Mouse (Mus musculus) lung, postnatal 10 days (tissue): ENCODE results near the gene Nelfb.

Experiments used
- DNase-seq: peaks from one replicate; pipeline ENCODE4 v3.0.0; 2021

Gene Nelfb

DNA sequence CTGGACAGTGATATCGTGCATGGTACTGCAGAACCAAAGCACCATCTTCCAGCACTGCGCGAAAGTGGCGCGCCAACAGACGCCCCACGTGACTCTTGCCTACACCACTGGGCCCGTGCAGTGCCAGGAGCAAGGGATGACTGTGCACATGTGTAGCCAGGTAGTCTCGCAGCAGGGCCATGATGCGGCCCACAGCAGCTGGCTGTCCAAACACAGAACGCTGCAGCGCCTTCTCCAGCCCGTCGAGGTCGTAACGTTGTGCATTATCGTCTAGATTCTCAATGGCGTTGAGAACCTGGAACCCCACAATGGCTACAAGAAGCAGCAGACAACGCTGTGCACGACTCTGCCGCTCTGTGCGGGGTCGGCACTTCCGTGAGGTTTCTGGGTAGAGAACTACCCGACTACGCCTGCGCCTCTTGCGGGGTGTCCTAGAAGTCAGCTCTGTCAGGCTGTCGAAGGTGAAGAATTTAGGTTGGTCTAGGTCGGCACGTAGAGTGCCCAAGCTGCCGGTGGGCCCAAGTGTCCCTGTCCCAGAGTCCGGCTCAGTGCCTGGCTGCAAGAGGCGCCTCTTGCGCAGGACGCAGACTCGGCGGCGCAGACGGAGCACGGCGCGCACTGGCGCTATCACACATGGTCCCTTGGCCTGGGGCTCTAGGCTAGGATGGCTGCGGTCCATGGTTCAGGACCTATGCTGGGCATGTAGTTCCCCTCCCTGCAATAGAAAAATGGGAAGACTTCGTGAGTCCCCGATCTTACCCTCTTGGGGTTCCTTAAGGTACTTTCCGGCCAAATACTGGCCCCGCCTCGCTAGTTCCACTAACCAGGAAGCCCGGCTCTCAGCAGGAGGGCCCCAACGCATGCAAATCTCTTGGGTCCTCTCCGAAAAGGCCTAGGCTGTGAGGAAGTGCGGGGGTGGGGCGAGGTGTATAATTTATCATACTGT, 15.8 kb downstream of the Nelfb start:
- peak; percentile 83 for DNase-seq

DNA sequence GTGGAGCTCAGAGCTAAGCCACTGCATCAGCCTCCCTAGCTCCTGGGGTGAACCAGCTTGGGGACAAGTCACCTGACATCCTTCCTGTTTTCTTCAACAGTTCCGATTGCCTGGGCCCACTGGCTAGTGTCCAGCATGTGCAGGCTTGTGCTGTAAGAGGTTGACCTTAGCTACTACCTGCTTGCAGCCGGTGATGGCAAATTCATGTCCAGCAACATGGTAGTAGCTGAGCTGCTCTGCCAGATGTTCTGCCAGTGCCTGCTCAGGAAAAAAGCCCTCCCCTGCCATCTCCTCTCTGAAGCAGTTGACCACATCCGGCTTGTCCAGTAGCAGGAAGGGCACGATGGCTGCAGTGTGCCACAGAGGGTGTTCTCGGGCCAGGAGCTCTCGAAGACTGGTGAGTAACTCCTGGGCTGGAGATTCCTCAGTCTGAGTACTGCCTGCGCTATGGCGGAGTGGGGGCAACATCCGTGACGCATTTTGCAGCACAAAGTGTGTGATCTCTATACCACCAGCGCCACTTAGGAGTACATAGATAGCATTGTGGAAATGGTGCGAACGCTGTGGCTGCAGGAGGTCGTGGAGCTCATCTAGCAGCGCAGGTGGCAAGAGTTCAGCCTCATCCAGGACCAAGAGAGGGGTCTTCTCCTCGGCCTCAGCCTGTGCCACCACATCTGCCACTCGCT, 16.7 kb downstream of the Nelfb start:
- no peak for DNase-seq

DNA sequence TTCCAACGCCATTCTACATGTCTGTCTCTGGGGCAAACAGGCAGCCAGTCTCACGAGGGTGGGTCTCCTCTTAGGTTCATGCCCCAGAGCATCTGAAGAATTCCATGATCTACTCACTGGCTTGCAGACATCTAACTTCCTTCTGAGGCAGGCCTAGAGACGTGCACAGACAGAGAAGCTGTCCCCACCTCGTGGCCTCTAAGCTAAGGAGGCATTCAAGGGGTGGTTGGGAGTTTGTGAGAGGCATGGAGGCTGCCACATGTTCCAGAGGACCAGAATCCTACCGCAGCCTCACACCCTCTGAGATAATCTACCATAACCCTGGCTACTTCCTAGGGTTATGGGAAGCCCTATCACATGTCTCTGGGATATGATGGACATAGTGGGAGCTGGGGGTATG, 17.3 kb downstream of the Nelfb start:
- DNase-seq = no peak

DNA sequence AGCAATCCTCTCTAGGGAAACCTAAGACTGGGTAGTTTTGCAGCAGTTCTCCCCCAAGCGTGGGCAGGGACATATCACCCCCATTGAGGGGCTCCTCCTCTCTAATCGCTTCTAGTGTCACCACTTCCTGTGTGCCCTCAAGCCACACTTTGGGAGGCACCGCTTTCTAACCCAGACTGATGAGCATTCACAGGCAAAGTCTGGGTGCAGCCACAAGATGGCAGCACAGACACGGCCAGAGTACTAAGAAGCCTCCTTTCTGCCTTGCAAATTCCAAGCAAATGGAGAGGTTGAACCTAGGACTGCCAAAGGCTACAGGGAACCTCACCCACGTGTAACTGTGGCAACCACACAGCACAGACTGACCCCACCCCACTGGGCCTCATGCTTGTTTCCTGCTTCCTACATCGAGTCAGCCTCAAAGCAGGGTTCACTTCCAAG, 17.9 kb downstream of the Nelfb start:
- DNase-seq = peak; percentile 91

DNA sequence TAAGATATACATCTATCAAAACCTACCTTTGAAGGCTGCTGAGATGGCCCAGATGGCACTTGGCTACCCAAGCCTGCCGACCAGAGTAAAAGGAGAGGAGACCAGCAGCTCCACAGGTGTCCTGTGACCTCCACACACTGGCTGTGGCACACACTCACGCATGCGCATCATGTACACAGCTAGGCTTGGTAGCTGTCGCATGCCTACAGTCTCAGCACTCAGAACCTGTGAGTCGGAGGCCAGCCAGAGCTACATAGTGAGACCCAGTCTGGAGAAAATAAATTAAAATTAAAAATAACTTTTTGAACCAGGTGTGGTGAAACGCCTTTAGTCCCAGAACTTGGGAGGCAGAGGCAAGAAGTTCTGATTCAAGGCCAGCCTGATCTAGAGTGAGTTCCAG, 23.4 kb downstream of the Nelfb start:
- no peak for DNase-seq

DNA sequence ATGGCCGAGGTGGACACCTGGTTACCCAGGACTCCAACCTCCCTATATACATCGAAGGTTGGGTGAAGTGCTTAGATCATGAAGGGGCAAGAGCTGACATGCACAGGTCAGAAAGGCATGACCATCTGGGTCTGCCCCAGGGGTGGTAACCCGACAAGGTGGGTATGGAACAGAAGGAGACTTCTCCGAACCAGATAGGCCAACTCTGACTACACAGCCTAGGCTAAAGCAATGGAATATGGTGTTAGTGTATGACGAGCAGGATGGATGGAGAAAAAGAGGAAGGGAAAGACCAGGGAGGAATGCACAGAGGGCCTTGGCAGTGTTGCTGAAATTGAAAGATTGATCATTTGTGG, 24.7 kb downstream of the Nelfb start:
- no peak for DNase-seq

DNA sequence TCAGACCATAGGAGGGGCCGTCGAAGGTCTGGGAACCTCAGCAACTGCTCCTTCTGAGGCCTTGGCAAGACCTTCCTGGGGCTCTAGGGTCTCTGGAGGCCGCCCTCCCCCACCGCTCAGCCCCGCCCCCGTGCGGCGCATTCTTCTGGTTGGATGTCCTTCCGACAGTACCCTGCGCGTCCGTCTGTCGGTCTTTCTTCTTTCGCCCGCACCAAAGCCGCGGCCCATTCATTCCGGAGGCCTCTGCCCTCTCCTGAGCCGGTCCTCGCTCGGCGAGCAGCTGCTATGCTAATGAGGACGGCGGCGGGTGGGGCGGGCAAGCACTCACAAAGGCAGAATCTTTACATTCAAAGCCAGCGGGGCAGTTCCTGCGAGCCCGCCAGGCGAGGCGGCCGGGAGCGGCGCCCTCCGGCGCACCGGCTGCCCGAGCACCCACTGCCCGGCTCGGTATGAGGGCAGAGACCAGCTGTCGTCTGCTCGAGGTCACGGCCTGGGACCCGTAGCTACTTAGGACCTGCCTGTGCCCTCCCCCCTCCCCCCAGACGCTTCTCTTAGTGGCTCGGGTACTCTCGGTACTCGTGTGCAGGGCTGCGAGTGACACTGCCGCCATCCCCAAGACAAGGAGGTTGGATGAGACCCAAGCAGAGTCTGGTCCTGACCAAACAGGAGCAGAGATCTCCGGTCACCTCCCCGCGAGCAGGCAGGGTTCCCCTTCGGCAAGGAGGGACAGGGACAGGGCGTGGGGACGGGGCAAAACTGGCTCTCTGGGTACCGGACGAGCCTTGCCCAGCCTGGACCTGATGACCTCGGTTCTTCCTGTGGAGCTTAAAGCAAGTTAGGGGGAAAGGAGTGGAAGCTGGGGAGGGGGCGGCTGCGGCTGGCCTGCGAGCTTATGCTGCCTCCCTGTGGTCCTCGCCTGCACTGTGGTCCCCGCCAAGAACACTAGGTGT, 25.4 kb downstream of the Nelfb start:
- peak; percentile 70 for DNase-seq

DNA sequence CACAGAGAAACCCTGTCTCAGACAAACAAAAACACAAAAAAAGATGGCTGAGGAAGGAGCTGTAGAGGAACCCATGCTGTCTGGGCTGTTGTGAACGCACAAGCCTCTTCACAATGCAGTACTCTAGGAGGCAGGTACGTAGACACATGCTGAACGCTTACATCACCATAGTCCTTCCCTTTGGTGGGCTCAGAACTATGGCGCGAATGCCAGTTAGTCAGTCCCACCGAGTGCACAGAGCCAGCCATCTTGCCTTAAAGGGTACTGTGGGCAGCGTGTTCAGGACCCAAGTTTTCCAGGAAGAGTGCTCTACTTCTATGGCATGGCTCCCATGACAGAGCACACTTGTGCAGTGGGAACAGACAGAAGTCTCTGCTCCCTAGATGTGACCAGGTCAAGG, 26.8 kb downstream of the Nelfb start:
- DNase-seq = no peak

DNA sequence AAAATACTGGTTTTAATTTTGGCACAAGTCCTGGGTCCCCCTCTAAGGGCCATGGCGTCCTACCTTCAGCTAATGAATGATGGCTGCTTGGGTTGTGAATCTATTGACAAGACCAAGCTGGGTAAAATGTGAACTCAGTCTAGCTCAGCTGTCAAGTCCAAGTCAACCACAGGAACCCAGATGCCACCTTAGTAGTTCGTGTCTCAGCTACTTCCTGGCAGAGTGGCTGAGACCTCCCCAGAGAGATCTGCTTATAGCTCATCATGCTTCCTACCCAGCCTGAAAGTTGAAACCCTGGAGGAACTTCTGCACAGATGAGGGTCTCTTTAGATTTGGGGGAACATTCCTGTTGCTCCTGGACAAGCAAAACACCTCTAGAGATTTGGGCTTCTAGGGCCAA, 28.0 kb downstream of the Nelfb start:
- no peak for DNase-seq

DNA sequence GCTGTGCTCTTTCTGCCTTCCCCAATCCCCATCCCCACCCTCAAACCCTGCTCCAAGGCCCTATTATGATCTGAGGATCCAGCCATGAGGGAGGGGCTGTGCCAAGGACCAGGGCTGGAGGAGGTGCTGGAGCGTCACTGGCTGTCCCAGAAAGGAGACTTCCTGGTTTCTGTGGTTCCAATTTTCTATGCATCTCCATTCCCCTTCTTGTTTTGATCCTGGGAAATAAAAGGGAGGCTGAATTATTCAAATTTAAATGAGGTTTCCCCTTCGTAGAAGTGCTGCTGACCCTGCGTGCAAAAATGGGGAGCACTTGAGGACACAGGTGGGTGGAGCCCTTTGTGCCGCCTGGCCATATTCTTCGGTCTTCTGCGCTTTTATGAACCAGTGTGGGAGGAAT, 28.6 kb downstream of the Nelfb start:
- no peak for DNase-seq

DNA sequence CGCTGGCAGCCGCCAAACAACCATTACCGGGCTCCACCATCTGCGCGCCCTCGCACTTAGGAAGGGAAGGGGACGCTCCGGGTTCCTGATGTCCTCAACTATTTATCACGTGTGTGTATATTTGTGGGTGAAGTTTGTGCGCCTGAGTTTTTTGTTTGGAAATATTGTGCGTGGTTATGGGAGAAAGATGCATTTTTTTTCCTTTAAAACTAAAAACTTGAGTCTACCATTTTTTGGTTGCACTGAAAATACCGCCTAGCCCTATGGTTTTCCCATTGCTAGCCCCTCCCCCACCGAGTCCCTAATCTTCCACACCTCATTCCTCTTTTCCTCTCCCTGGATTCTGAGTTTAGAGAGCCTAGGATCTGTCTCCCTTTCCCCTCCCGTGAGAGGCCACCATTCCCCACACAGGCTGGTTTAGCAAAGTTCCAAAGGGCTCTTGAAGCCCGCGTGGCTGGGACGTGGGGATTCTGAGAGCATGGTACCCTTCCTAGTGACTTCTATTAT, 29.3 kb downstream of the Nelfb start:
- no peak for DNase-seq

DNA sequence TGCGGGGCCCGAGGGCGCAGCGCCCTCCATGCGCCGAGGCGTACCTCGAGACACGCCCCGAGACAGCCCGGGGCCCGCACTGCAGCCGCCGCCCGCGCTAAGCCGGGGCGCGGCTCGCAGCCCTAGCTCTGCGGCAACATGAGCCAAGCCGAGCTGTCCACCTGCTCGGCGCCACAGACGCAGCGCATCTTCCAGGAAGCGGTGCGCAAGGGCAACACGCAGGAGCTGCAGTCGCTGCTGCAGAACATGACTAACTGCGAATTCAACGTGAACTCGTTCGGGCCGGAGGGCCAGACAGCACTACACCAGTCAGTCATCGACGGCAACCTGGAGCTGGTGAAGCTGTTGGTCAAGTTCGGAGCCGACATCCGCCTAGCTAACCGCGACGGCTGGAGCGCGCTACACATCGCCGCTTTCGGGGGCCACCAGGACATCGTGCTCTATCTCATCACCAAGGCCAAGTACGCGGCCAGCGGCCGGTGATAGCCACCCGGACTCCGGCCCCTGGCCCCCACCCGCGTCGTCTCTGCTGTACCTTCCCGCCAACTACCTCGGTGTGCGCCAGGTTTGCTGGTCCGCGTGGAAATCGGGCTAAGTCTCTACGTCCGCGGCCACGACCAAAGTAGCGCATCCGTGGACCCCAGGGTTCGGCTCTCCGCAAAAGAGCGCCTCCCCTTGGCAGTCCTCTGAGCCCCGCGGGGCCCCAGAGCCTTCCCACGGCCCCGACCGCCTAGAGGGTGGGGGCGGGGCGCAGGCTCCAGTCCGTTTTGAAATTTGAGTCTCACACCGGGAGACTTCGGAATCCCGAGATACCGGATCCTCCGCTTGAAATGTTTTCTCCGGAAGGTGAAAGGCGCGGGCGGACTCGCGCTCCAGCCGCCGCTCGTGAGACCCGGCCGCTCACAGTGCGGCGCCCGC, 30.1 kb downstream of the Nelfb start:
- DNase-seq = peak; percentile 55

DNA sequence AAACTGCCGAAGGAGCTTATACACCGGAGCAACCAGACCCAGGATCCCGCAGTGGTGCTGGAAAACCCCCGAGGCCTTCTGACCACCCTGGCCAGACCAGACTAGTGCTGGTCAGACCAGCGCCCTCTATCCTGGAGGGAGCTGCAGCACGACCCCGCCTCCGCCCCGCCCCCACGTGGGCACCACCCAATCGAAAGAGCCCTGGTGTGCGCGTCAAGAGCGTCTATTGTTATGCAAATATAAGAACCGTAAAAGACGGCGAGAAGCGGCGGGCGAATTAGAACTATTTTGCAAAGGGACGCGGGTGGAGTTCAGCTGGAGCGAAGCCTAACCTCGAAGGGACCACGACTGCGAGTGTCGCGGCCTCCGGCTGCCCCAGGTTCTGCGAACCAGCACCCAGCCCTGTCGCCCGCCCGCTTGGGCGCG, 30.8 kb downstream of the Nelfb start, which contains the start of gene Nrarp:
TSS of gene Nrarp (plus strand) at position 281 of the 426 bp plus-strand sequence.
- DNase-seq = peak; percentile 97

DNA sequence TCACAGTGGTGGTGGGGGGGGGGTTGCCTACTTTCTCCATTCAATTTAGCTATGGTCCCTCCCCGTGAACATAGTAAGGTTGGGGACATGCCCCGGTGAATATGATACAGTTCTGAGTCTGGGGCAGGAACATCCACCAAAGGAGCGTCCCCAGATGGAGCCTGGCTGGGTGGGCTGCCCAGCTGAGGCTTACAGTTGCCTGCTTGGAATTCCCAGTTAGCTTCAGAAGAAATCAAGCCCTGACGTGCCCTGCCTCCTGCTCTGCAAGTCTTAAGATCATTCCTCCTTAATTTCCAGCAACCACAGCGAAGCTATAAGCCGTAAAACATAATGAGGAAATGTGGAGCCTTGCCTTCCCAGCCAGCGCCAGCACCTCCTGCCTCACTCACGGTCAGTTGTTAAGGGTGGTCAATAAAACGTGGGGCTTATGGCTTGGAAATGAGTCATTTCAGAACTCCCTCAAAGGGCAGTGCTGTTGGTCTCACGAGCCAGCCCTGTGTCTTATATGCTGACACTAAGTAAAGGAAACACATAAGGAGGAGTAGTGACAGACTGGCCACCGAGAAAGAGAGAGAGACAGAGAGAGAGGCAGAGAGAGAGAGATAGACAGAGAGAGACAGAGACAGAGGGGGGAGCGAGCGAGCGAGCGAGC, 31.6 kb downstream of the Nelfb start:
- no peak for DNase-seq

DNA sequence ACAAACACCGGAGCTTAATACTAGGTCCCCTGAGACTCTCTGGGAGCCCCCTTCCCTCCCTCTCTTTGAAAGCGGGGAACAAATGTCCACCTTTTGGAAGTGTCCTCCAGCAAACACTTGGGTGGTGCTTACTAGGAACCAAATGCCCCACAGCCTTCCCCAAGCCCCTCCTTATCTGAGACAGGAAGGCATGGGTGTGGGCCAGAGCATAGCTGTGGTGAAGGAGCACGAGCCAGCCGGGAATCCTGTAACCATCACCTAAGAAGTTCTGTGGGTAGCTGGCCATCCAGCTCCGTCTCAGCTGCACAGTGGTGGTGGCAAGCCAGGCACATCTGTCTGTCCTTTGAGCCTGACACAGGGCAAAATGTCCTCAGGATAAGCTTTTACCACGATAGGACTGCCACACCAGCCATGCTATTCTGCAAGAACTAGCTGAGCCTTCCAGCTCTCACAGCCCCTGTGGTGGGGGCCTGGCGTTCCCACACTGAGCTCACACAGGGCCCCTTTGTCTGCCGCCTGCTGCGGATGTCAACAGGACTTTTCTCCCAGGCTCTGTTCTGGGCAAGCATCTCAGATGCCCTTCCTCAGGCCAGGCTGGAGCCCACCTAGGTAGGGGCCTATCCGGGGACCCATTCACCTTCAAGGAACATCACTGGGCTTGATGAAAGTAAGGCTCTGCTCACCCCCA, 32.9 kb downstream of the Nelfb start:
- peak; percentile 48 for DNase-seq

DNA sequence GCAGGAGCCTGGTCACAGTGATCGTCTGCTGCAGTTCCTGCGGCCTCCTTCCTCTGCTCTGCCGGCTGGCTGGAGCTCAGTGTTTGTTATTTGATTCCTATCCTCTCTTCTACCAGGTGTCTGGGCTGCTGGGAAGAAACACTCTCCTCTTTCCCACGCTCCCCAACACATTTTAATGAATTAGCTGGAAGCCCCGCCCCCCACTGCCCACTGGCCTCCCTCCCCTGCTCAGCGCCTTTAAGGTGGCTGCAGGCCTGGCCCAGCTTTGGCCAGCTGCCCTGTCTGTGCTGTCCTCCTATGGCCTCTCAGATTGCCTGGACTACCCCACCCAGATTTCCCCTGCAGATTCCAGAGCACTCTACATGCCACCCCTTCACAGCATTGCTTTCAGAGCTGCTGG, 33.6 kb downstream of the Nelfb start:
- peak; percentile 77 for DNase-seq

DNA sequence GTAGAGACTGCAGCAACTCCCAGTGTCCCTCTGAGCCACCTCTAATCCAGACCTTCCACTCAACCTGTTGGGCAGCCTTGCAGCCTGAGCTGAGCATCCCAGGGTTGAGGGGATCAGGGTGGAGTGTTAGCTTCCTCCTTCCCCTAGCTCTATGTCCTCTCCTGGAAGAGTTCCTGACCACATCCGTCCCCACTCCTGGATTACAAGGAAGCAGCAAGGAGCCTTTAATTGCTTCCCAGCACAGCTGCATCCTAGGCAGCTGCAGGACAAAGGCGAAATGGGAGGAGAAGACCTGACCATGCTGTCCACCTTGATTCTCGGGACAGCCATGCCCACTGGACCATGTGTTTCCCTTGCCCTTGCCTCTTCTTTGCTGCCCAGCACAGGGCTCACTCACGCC, 34.2 kb downstream of the Nelfb start:
- DNase-seq = no peak

DNA sequence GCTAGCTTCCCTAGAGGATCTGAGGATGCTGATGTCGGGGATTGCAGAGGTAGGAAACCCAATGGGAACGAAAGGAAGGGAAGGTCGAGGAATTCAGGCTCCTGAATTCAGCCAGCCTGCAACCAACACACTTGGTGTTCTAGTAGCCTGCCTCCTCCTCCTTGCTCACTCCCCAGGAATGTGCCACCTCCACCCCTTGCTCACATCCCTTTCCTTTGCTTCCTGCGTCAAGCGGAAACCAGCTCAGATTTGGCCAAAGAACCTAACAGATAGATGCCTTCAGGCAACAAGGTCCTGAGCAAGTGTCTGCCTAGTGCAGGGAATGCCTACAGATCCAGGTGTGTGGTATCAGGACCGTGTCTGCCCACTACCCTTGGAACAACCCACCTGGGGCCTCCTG, 34.7 kb downstream of the Nelfb start:
- DNase-seq = peak; percentile 62

DNA sequence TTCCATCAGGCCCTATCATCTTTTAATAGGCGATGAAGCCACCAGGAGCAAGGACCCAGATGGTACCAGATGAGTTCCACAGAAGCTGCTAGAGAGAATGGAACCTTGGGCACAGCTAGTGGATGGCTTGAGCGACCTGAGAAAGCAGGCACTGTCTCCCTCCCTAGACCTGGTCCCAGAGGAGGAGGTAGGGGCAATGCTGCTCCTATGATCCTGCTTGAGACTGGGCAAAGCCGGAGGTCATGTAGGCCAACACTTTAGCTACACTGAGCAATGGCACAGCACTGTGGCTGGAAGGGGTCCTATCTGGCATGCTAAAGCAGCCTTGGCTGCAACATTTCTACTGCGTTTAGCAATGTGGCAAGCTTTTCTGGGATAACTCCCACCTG, 35.6 kb downstream of the Nelfb start:
- DNase-seq = no peak

DNA sequence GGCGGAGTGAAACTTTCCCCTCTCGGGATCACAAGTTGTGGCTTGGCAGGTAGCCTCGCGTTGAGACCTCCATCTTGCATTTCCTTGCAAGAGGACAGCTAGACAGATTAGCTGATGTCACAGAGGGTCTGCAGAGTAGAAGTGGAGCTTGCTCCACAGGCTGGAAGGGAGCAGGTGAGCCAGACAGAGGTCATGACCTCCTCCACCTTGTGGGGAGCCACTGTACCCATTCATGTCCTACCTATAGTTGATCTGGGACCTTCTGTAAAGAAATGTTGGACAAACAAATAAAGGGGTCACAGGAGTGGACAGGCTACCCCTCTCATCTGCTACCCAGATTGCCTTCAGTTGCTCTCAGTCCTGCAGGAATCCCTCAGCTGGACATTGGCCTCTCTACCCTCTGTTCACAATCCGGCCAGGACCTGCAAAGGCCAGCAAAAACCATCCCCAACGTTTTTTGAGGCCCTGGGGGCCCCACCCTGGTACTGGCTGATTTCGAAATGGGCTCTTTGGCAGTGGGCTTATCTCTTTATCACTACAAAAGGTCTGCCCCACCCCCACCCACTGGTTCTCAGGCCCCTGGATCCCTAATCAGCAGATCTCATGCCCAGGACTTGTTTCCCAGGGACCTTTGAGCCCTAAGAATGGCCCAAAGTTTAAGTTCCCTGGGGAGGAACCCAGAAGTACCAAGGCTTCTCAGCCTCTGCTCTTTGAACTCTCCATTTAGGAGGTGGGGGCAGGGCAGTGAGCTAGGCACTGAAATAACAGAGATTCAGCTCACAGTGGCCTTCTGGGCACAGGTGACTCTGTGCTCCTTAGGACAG, 36.2 kb downstream of the Nelfb start:
- DNase-seq = no peak
